Mouse (Mus musculus): ENCODE results near the gene 2310061I04Rik. TPM values are rescaled to one million over a fixed set of nuclear protein-coding genes. Genes with fewer than 3 reads are reported as not detected.
"Not testable (repeated sequence)": the region's sequence is repeated elsewhere in the genome, so short reads cannot be mapped to it uniquely, and the experiment has no call there.

Gene 2310061I04Rik
- total RNA-seq (2021), result 10 to 100 TPM; 52.9 to 56.7 TPM
- long read RNA-seq, transcript 2310061I04Rik-202 (5 exons, 2,081 nt), result minor isoform, 8 of 36 reads
- long read RNA-seq, transcript 2310061I04Rik-204 (6 exons, 1,293 nt), result major isoform, 11 of 36 reads
- long read RNA-seq, partial matches to known transcripts, result 2 of 36 reads
- long read RNA-seq, other reads (novel, unspliced or antisense), result 11 of 36 reads

- peak; percentile 91 to 93 for DNase-seq (ENCODE audit: low spot score in 2 of 2)
Observed at GRCm38 (mm10) chr17:35896781-35897643, at the start of gene 2310061I04Rik. Gene 2310061I04Rik, minus strand, starts transcription at chr17:35897431.

DNA sequence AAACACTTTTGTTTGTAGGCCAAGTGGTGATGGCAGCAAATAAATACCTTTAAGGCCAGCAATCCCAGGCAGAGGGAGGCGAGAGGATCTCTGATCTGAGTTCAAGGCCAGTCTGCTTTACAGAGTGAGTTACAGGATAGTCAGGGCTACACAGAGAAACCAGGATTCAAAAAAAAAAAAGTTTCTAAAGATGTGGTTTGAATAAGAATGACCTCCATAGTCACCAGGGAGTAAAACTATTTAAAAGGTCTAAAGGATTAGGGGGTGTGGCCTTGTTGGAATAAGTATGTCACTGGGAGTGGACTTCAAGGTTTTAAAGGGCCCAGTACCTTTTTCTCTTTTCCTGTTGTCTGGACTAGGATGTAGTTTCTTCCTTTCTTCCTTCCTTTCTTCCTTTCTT, 42.7 kb upstream of the 2310061I04Rik start:
- DNase-seq (ENCODE audit: low spot score in 2 of 2), result no peak

- no peak for DNase-seq (ENCODE audit: low spot score in 2 of 2)
Observed at GRCm38 (mm10) chr17:35939108-35939507, 41.9 kb upstream of the 2310061I04Rik start.

DNA sequence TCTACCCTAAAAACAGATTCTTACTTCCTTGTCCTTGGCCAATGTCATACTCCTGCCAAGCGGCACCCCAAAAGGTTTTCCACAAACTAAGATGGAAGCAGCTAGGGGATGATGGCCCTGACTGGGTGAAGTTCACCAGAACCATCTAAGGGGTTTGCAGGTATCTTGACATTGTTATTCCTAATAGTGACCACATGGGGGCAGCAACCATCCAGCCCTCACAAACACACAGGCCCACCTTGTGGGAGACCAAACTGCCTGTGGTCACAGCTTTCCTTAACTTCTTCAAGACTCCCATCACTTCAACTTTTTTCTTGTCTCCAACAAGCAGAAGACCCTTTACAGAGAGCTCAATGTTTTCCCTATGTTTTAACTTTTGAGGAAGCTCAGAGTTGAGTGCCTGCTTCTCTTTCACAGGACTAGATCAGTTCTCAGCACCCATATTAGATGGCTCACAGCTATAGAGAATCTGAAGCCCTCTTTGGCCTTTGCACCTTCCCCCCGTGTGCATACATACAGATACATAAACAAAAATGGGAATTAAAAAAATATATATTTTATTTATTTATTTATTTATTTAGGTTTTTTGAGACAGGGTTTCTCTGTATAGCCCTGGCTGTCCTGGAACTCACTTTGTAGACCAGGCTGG, 40.6 kb upstream of the 2310061I04Rik start:
- peak in 1 of 2 experiments; percentile 64 for DNase-seq (ENCODE audit: low spot score in 2 of 2)

DNA sequence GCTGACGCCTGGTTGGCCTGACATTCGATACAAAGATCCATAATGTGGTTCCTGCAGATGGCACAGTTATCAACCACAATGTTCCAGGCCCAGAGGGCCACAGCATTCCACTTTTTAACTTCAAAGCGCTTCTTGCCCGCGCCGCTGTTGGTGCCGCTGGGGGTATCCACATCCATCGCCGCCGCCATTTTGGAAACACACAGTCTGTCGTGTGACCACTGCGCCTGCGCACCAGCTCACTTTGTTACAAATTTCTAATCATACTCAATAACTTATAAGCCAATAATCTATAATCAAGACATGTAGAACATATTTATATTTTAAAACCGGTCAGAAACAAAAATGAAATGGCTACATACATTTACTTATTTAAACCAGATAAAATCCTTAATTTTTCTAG, 38.5 kb upstream of the 2310061I04Rik start:
- not testable (repeated sequence) for DNase-seq (ENCODE audit: low spot score in 2 of 2)

DNA sequence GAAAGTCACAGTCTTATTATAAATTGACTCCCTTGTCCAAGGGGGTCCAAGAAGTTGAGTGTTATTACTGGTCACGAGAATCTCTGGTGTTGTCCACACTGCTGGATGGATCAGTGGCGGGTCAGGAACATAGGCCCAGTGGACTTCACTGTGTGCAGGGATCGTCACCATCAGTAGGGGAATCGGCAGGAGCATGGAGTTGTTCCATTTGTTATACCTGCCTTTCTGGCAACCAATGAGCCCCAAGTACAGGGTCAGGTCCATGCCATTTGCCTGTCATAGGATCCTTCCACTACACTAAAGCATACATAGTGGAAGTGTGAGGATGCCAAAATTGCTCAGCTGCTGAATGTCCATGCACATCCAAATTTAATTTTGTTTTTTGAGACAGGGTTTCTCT, 35.4 kb upstream of the 2310061I04Rik start:
- no peak for DNase-seq (ENCODE audit: low spot score in 2 of 2)

GRCm38 (mm10) chr17:35930627-35931026, 33.4 kb upstream of the 2310061I04Rik start:
- DNase-seq (ENCODE audit: low spot score in 2 of 2), result no peak

DNA sequence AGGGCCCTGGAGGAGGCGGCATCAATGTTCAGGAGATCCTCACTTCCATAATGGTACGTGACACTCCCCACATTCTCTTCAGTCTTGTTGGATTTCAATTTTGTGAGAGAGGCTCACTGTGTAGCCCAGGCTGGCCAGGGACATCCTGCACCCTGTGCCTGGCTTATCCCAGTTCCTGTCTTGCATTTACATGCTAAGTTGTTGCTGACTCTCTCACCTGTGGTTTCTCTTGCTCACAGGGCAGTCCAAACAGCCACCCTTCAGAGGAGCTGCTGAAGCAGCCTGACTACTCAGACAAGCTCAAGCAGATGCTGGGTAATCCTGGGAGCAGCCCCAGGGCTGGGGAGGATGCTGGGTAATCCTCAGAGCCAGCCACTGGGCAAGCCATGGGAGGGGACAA, 32.3 kb upstream of the 2310061I04Rik start:
- DNase-seq (ENCODE audit: low spot score in 2 of 2), result no peak

DNA sequence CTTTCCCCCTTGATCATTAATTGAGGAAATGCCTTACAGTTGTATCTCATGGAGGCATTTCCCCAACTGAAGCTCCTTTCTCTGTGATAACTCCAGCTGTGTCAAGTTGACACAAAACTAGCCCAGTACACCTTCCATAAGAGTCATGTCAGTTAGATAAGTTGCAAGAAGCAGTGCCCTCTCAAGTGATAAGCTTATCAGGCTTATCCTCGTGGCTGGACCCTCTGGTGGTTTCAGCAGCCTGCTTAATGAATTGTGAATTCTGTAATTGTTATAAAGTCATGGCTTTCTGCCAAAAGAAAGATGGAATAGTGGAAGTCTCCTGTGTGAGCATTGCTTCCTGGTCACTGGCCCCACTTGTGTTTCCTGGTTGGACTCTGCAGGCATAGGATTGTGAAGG, 30.2 kb upstream of the 2310061I04Rik start:
- DNase-seq (ENCODE audit: low spot score in 2 of 2), result no peak

- DNase-seq (ENCODE audit: low spot score in 2 of 2), result no peak
Observed at GRCm38 (mm10) chr17:35923281-35923680, 26.1 kb upstream of the 2310061I04Rik start.

DNA sequence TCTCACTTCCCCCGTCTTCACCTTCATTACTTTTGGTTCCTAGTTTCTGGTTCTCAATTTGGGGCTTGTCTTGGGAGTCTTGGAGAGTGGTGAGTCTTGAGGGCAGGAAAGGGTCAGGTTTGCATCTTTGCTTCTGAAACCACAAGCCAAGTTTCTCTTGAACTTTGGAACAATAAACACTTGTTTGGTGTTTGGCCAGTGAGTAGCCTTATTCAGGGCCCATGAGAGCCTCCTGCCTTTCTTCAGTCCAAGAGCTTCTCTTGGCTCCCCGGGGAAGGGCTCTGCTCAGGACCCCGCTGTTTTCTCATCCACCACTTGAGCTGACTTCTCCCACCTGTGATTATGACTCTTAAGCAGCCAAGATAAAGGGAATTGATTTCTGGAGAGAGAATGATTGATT, 25.3 kb upstream of the 2310061I04Rik start:
- no peak for DNase-seq (ENCODE audit: low spot score in 2 of 2)

DNA sequence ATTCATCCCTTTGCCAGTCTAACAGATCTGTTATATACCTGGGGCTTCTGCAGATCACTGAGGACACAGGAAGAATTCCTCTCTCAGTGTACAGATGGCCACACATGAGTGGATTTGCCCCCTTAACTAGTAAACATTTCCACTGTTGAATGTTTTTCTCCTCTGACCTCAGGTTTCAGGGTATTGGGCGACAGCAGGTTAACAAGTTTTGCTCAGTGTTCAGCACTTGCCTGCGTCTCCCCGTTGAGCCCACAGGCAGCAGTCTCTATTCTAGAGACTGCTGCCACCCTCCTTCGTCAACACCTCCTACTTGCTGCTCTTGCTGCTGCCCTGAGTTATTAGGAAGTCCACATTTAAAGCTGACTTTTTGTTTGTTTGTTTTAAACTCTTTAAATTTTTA, 24.5 kb upstream of the 2310061I04Rik start:
- no peak for DNase-seq (ENCODE audit: low spot score in 2 of 2)

- peak in 1 of 2 experiments; percentile 76 for DNase-seq (ENCODE audit: low spot score in 2 of 2)
Observed at GRCm38 (mm10) chr17:35920862-35921562, 23.8 kb upstream of the 2310061I04Rik start.

DNA sequence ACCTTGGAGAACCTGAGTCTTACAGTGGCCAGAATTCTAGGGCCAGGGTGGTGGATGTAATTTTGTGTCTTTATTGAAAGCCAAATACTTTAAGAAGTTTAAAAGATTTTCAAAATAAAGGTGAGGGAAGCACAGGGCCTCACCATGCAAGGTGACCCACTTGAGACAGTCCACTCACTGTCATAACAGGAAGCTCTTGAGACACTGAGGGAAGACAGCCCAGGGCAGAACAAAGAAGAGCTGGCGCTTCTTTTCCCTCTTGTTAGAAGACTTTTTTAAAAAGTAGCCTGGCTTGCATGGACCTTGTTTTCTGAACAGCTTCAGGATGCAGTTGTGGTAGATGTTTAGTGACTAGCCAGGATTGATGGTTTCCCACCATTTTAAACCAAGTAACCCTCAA, 23.2 kb upstream of the 2310061I04Rik start:
- no peak for DNase-seq (ENCODE audit: low spot score in 2 of 2)

GRCm38 (mm10) chr17:35919864-35920301, 22.7 kb upstream of the 2310061I04Rik start:
- DNase-seq (ENCODE audit: low spot score in 2 of 2), result no peak

GRCm38 (mm10) chr17:35919060-35919715, 22.0 kb upstream of the 2310061I04Rik start:
- peak; percentile 94 to 98 for DNase-seq (ENCODE audit: low spot score in 2 of 2)

DNA sequence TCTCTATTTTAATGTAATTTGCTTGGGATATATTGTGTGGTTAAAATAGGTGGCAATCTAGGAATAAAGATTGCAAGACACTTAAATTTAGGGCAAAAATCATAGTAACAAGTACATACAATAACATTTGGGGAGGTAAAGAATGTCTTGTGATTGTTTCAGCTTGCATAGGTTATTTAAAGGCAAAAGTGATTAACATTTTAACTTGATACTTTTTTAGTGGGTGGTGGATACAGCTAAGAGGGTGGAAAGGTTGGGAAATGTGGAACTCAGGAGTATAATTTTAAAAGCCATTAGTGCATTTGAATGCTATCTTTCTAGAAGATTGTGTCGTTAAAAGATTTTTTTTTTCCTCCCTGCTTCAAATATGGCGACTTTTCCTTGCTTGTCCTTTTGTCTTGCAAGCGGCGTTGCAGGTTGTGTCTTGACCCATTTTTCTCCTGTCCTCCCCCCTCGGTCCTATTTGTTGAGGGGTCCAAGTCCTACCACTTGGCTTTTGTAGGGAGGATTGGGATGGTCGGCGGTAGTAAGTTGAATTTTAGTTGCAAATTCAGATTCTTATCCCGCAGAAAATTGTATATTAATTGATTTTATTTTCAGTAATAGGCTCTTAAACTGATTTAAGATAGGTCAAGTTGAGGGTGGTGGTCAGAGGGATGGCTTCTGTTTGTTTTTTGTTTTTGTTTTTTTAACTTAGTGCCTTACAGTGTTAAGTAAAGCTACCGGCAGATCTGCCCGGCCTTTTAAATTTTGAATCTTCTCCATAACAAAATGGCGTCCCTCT, 21.2 kb upstream of the 2310061I04Rik start:
- DNase-seq (ENCODE audit: low spot score in 2 of 2), result peak in 1 of 2 experiments; percentile 62

DNA sequence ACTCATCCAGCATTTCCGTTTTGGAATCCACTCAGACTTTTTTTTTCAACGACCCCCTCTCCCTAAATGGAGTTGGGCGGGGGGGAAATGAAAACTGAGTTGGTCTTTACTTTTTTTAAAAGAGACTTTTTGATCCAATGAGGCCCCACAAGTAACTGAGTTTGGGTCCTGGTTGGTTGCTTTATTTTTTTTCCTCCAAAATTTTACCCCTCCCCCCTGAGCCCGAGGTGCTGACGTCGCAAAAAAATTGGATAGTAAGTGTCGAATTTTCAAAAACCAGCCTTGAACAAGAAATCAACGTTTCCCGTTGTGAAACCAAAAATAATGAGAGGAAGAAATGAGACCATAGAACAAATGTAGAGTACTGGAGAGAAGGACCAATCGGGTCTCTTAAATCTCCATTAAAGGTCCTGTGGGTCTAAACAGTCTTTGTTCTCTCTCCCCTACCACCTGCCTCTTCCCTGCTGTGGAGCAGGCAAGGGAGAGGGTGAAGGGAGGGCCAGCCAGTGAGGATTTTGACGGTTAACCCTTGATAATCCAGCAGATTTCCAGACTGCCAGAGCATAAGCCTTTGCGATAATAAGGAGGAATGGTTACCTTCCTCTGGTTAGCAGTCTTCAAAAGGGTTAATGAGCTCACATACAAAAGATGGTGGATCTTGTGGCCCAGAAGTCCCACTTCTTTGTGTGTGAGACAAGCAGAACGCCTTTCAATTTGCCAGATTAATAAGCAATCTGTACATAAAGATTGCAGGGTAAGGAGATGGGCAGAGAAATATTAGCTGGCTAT, 20.4 kb upstream of the 2310061I04Rik start:
- DNase-seq (ENCODE audit: low spot score in 2 of 2), result peak; percentile 54 to 69

DNA sequence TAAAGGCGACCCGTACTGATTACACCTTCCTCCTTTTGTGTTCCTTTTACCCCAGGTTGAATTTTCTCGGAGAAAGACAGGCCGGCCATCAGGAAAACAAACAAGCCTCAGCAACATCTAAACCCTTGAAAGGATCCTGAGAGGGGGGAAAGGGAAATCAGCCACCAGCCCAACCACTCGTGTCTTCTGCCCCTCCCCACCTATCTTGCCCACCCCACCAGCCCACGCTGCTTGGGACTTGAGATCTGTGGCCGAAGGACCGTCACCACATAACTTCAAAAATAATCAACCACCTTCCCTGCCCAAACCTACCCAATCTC, 19.9 kb upstream of the 2310061I04Rik start:
- DNase-seq (ENCODE audit: low spot score in 2 of 2), result no peak
